Mouse (Mus musculus): ENCODE results near the gene Pgf. TPM values are rescaled to one million over a fixed set of nuclear protein-coding genes. Genes with fewer than 3 reads are reported as not detected.

The Pgf gene
- 1 to 10 TPM in 6 of 26 experiments, under 1 TPM in 4, not detected in 16; 0.41 to 8.3 (median 1.6) TPM for total RNA-seq (2018; cell fraction: chromatin; rRNA removed)
- 1 to 10 TPM in 6 of 26 experiments, under 1 TPM in 19, not detected in 1; 0.09 to 3.6 (median 0.27) TPM for total RNA-seq (2018; cell fraction: cytosol; rRNA removed)
- total RNA-seq (2018; cell fraction: nucleus; rRNA removed): 1 to 10 TPM in 8 of 26 experiments, under 1 TPM in 9, not detected in 9; 0.31 to 6.0 (median 0.93) TPM
- polyA plus RNA-seq (2018): 0.11 to 0.37 TPM (median 0.35 TPM) in 3 replicates

GRCm38 (mm10) chr12:85177740-85178239 is at the start of gene Pgf:
Gene Pgf, minus strand, starts transcription at chr12:85177790.
- Histone ChIP-seq H3K79me2 (ENCODE audit: inconsistent target) (no peaks in the 10 kb centered on the region), H3K27ac (no peak within 1 kb of the TSS), H3K36me3 (ENCODE audit: inconsistent target) (no peaks in the 10 kb centered on the region), H3K4me3 (ENCODE audit: inconsistent target) (no peak within 1 kb of the TSS)
- WGBS (ENCODE audit: missing documents): 40% methylated on average over 10 of the region's 10 CpGs

DNA sequence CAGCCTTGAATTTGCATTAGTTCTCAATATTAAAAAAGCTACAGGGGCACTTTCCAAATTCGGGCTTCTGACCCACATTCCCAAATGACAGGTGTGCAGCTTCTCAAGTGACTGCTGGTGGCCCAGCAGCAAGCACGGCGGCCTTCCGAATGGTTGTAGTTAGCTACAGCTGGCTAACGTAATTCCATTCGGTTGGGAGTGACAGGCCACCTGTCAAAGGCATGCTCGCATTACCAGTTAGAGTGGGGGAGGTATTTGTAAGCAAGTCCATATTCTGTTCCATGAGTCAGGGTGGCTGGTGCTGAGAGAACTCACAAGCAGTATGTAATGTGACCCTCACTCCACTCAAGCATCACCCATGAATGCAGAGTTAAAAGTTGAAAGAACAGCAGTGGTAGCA is 49.6 kb upstream of the Pgf start:
- peaks cover 44% of the 10 kb centered on the region for H3K36me3 ChIP-seq (ENCODE audit: inconsistent target)
- WGBS (ENCODE audit: missing documents): 92% methylated on average over 7 of the region's 7 CpGs
- no peak overlapping the region for H3K27ac ChIP-seq
- H3K4me3 ChIP-seq (ENCODE audit: inconsistent target): no peak overlapping the region
- H3K79me2 ChIP-seq (ENCODE audit: inconsistent target): no peaks in the 10 kb centered on the region

- H3K36me3 ChIP-seq (ENCODE audit: inconsistent target): peaks cover 30% of the 10 kb centered on the region
- H3K27ac ChIP-seq: peak overlapping the region; percentile 13; the same call in 1 of the 2 replicates
- WGBS (ENCODE audit: missing documents): 3% methylated on average over 12 of the region's 12 CpGs
- peak overlapping the region; percentile 87 for H3K4me3 ChIP-seq (ENCODE audit: inconsistent target)
- peaks cover 16% of the 10 kb centered on the region for H3K79me2 ChIP-seq (ENCODE audit: inconsistent target)
These were observed 42.3 kb upstream of the Pgf start for GRCm38 (mm10) chr12:85219905-85220290.

- H3K4me3 ChIP-seq (ENCODE audit: inconsistent target): peak within 1 kb of the TSS; percentile 87
- H3K79me2 ChIP-seq (ENCODE audit: inconsistent target): peaks cover 16% of the 10 kb centered on the region
- H3K36me3 ChIP-seq (ENCODE audit: inconsistent target): peaks cover 24% of the 10 kb centered on the region
- H3K27ac ChIP-seq: peak within 1 kb of the TSS; percentile 13; the same call in 1 of the 2 replicates
- under 1% methylated on average over 54 of the region's 54 CpGs for WGBS (ENCODE audit: missing documents)
These were observed 41.8 kb upstream of the Pgf start, which contains the start of gene Eif2b2 for GRCm38 (mm10) chr12:85219236-85219904. Gene Eif2b2, plus strand, starts transcription at chr12:85219481.

DNA sequence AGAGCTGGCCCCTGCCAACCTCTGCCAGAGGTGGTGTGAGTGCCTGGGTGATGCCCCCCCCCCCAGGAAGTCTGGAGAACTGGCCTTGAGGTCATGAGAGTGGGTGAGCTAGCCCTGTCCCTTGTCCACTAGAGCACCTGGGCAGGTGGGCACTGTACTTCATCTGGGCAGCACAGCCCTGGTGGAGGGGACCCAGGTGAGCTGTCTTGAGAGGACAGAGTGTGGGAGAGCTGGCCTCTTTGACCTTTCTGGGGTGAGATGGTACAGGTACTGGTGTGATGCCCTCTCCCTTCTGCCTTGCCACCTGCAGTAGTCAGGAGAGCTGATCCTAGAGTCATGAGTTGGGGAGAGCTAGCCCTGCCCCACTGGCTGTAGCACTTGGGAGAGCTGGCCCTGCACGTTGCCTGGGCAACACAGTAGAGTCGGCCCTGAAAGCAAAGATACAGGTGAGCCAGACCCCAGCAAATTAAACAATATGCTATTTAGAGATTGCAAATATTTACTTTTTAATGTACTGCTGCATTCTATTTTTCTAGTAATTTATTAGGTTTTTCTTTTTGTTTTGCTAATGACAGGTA is 40.2 kb upstream of the Pgf start:
- peaks cover 9% of the 10 kb centered on the region; the same call in 1 of the 2 replicates for H3K36me3 ChIP-seq (ENCODE audit: inconsistent target)
- no peak overlapping the region for H3K4me3 ChIP-seq (ENCODE audit: inconsistent target)
- WGBS (ENCODE audit: missing documents): 94% methylated on average over 2 of the region's 2 CpGs
- H3K79me2 ChIP-seq (ENCODE audit: inconsistent target): peaks cover 16% of the 10 kb centered on the region
- no peak overlapping the region for H3K27ac ChIP-seq

- Histone ChIP-seq H3K79me2 (ENCODE audit: inconsistent target) (peaks cover 6% of the 10 kb centered on the region), H3K27ac (no peak overlapping the region), H3K4me3 (ENCODE audit: inconsistent target) (no peak overlapping the region), H3K36me3 (ENCODE audit: inconsistent target) (no peaks in the 10 kb centered on the region)
- 91% methylated on average over 5 of the region's 5 CpGs for WGBS (ENCODE audit: missing documents)
These were observed 37.4 kb upstream of the Pgf start for GRCm38 (mm10) chr12:85215031-85215430.

DNA sequence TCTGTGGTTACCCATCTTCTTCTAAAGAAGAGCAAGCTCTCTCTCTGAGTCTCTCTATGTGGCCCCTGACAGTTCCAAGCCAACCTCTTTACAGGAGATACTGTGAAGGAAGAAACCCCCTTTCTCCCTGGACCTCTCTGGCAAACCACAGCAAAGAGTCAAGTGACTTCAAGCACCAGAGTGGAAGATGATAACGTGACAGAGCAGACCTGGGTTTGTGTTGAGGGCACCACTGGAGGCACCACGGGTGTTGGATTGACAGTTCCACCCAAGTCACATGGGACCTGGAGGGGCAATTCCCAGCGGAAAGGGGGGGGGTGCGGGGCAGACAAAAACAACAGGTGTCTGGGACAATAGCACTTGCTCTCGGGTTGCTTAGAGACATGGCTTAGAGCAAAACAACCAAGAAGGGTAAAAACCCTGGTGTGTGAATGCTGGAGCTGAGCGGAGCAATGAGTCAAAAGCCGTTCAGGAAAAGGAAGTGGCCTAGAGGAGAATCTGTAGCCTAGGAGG is 31.2 kb upstream of the Pgf start:
- H3K4me3 ChIP-seq (ENCODE audit: inconsistent target): no peak overlapping the region
- 14% methylated on average over 7 of the region's 7 CpGs for whole genome bisulfite sequencing (ENCODE audit: missing documents)
- H3K27ac ChIP-seq: no peak overlapping the region
- H3K36me3 ChIP-seq (ENCODE audit: inconsistent target): no peaks in the 10 kb centered on the region
- H3K79me2 ChIP-seq (ENCODE audit: inconsistent target): no peaks in the 10 kb centered on the region

GRCm38 (mm10) chr12:85205425-85205824 is 27.8 kb upstream of the Pgf start:
- WGBS (ENCODE audit: missing documents): 92% methylated on average over 5 of the region's 10 CpGs
- Histone ChIP-seq H3K79me2 (ENCODE audit: inconsistent target) (no peaks in the 10 kb centered on the region), H3K36me3 (ENCODE audit: inconsistent target) (no peaks in the 10 kb centered on the region), H3K4me3 (ENCODE audit: inconsistent target) (no peak overlapping the region), H3K27ac (no peak overlapping the region)

GRCm38 (mm10) chr12:85204105-85204504 is 26.5 kb upstream of the Pgf start:
- H3K36me3 ChIP-seq (ENCODE audit: inconsistent target): no peaks in the 10 kb centered on the region
- 62% methylated on average over 8 of the region's 8 CpGs for WGBS (ENCODE audit: missing documents)
- no peak overlapping the region for H3K4me3 ChIP-seq (ENCODE audit: inconsistent target)
- H3K27ac ChIP-seq: no peak overlapping the region
- H3K79me2 ChIP-seq (ENCODE audit: inconsistent target): no peaks in the 10 kb centered on the region

GRCm38 (mm10) chr12:85203699-85204098 is 26.1 kb upstream of the Pgf start:
- Histone ChIP-seq H3K4me3 (ENCODE audit: inconsistent target) (no peak overlapping the region), H3K36me3 (ENCODE audit: inconsistent target) (no peaks in the 10 kb centered on the region), H3K27ac (no peak overlapping the region), H3K79me2 (ENCODE audit: inconsistent target) (no peaks in the 10 kb centered on the region)
- 76% methylated on average over 5 of the region's 5 CpGs for WGBS (ENCODE audit: missing documents)

GRCm38 (mm10) chr12:85202191-85202590 is 24.6 kb upstream of the Pgf start:
- 97% methylated on average over 7 of the region's 7 CpGs for WGBS (ENCODE audit: missing documents)
- H3K27ac ChIP-seq: no peak overlapping the region

GRCm38 (mm10) chr12:85201830-85202147 is 24.2 kb upstream of the Pgf start:
- WGBS (ENCODE audit: missing documents): 86% methylated on average over 2 of the region's 2 CpGs
- H3K27ac ChIP-seq: no peak overlapping the region
- H3K36me3 ChIP-seq (ENCODE audit: inconsistent target): no peaks in the 10 kb centered on the region
- H3K4me3 ChIP-seq (ENCODE audit: inconsistent target): no peak overlapping the region
- H3K79me2 ChIP-seq (ENCODE audit: inconsistent target): no peaks in the 10 kb centered on the region

More at GRCm38 (mm10) chr12:85202191-85202590, 24.6 kb upstream of the Pgf start:
- Histone ChIP-seq H3K36me3 (ENCODE audit: inconsistent target) (no peaks in the 10 kb centered on the region), H3K79me2 (ENCODE audit: inconsistent target) (no peaks in the 10 kb centered on the region), H3K4me3 (ENCODE audit: inconsistent target) (no peak overlapping the region)

- 61% methylated on average over 24 of the region's 24 CpGs for WGBS (ENCODE audit: missing documents)
- no peaks in the 10 kb centered on the region for H3K79me2 ChIP-seq (ENCODE audit: inconsistent target)
- no peaks in the 10 kb centered on the region for H3K36me3 ChIP-seq (ENCODE audit: inconsistent target)
These were observed 23.6 kb upstream of the Pgf start for GRCm38 (mm10) chr12:85200929-85201829.

DNA sequence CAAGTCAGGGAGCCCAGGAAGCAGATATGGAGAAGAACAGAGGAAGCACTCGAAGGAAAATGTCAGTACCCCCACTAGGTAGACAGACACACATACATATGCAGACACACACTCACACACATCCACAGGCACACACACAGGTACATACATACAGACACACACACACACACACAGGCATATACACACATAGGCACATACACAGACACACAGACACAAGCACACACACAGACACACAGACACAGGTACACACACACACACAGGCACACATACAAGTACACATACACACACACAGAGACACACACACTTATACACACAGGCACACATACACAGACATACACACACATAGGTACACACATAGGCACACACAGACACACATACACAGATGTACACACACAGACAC is 22.4 kb upstream of the Pgf start:
- Histone ChIP-seq H3K79me2 (ENCODE audit: inconsistent target) (no peaks in the 10 kb centered on the region), H3K27ac (no peak overlapping the region), H3K36me3 (ENCODE audit: inconsistent target) (no peaks in the 10 kb centered on the region), H3K4me3 (ENCODE audit: inconsistent target) (no peak overlapping the region)
- 50% methylated on average over 1 of the region's 1 CpGs for WGBS (ENCODE audit: missing documents)

More at GRCm38 (mm10) chr12:85200929-85201829, 23.6 kb upstream of the Pgf start:
- Histone ChIP-seq H3K4me3 (ENCODE audit: inconsistent target) (no peak overlapping the region), H3K27ac (no peak overlapping the region)

Measured in macrophage (primary cell).